Mouse (Mus musculus) thymus, adult 2 months (tissue): ENCODE measurements around the gene E330017A01Rik. TPM values are rescaled to one million over a fixed set of nuclear protein-coding genes. Genes with fewer than 3 reads are reported as not detected.
A peak's percentile ranks its signal among the peaks of the same experiment; 100 is the strongest.

ENCODE experiments used
- DNase-seq: peaks from one replicate; pipeline ENCODE4 v3.0.0; 2021
- H3K27ac ChIP-seq: fragments of 200-500 bp; 2 replicates; pipeline ENCODE4 v1.5.1; 2012; ENCODE audit warnings: low read length, control low read depth; ENCODE audit not compliant: control insufficient read depth, insufficient read depth
- H3K27me3 ChIP-seq: fragments of 200-500 bp; 2 replicates; pipeline ENCODE4 v1.6.1; 2012; ENCODE audit warnings: mild to moderate bottlenecking, low read length, moderate library complexity, mixed read lengths; ENCODE audit not compliant: control insufficient read depth, insufficient read depth
- H3K36me3 ChIP-seq: fragments of 200-500 bp; 2 replicates; pipeline ENCODE4 v1.6.1; 2012; ENCODE audit warnings: mild to moderate bottlenecking, low read length, moderate library complexity; ENCODE audit not compliant: control insufficient read depth, insufficient read depth
- H3K4me1 ChIP-seq: fragments of 200-500 bp; replicated peaks from 2 replicates; pipeline ENCODE4 v1.6.1; 2012; ENCODE audit warnings: low read length; ENCODE audit not compliant: control insufficient read depth, insufficient read depth
- H3K4me3 ChIP-seq: fragments of 200-500 bp; 2 replicates; pipeline ENCODE4 v1.5.1; 2012; ENCODE audit warnings: mild to moderate bottlenecking, low read length, control low read depth, moderate library complexity; ENCODE audit not compliant: control insufficient read depth, insufficient read depth
- CTCF ChIP-seq: fragments of 200-500 bp; IDR thresholded peaks from 2 replicates; pipeline ENCODE4 v1.5.1; 2012; ENCODE audit warnings: mild to moderate bottlenecking, control low read depth, low read length, moderate library complexity, borderline replicate concordance; ENCODE audit not compliant: control insufficient read depth, poor library complexity, insufficient read depth; ENCODE audit errors: extremely low read depth
- POLR2A ChIP-seq: fragments of 200-500 bp; IDR thresholded peaks from 2 replicates; pipeline ENCODE4 v1.6.1; 2012; ENCODE audit warnings: mild to moderate bottlenecking, low read length, control low read depth, moderate library complexity; ENCODE audit not compliant: control insufficient read depth, poor library complexity, insufficient read depth; ENCODE audit errors: extremely low read depth
- WGBS: fragments of 180-500 bp; shearing (Covaris S2); methylation state at CpG from one replicate; pipeline ENCODE4 v1.1.7; 2018; 5-methylcytosine and 5-hydroxymethylcytosine counted together
- polyA plus RNA-seq: library from polyadenylated mRNA; depleted of rRNA; stranded (reverse); fragments of >200 nt; gene quantifications from 2 replicates; pipeline ENCODE4 v1.2.3, GENCODE M21; 2012

E330017A01Rik gene
- polyA plus RNA-seq, 1 experiment = not detected

- no peaks in the 10 kb centered on the region for H3K4me1 ChIP-seq
- no peaks in the 10 kb centered on the region for H3K36me3 ChIP-seq
- WGBS = 95% methylated on average over 4 of the region's 4 CpGs
- H3K27ac ChIP-seq = no peak overlapping the region
- H3K4me3 ChIP-seq = no peak overlapping the region
- no peak for TF ChIP-seq POLR2A
- TF ChIP-seq CTCF = no peak
- H3K27me3 ChIP-seq = no peaks in the 10 kb centered on the region
- DNase-seq = no peak
Observed at GRCm38 (mm10) chr16:58627597-58628335, 10.8 kb downstream of the E330017A01Rik start.

DNA sequence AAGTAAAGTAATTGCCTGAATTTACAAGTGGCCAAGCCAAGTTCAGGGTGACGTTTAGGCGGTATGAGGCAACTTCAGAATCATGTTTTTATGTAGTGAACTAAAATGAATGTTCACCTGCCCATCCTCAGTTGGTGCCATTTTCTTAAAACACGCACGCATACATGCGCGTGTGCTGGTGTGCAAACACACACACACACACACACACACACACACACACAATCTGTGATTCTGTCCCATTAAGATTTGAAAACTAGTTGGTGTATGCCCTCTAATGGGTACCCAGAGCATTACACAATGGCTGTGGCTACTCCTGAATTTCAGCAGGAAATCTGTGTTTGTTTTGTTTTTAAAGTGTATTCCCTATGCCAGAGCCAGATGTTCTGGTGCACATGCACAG is 14.6 kb downstream of the E330017A01Rik start:
- peak; percentile 10 for DNase-seq
- no peak for TF ChIP-seq CTCF
- TF ChIP-seq POLR2A = no peak
- H3K36me3 ChIP-seq = no peaks in the 10 kb centered on the region
- no peaks in the 10 kb centered on the region for H3K4me1 ChIP-seq
- WGBS = 78% methylated on average over 6 of the region's 6 CpGs
- H3K4me3 ChIP-seq = no peak overlapping the region
- no peak overlapping the region for H3K27ac ChIP-seq
- H3K27me3 ChIP-seq = no peaks in the 10 kb centered on the region

- H3K4me1 ChIP-seq = no peaks in the 10 kb centered on the region
- no peaks in the 10 kb centered on the region for H3K27me3 ChIP-seq
- no peak overlapping the region for H3K4me3 ChIP-seq
- 89% methylated on average over 4 of the region's 4 CpGs for WGBS
- no peak for DNase-seq
- H3K36me3 ChIP-seq = no peaks in the 10 kb centered on the region
- H3K27ac ChIP-seq = no peak overlapping the region
- TF ChIP-seq CTCF (no peak), POLR2A (no peak)
Observed at GRCm38 (mm10) chr16:58623114-58623513, 15.4 kb downstream of the E330017A01Rik start.

GRCm38 (mm10) chr16:58622377-58622776 is 16.2 kb downstream of the E330017A01Rik start:
- H3K4me3 ChIP-seq = no peak overlapping the region
- H3K27ac ChIP-seq = no peak overlapping the region
- H3K27me3 ChIP-seq = no peaks in the 10 kb centered on the region
- H3K36me3 ChIP-seq = no peaks in the 10 kb centered on the region
- no peak for DNase-seq
- H3K4me1 ChIP-seq = no peaks in the 10 kb centered on the region
- WGBS = 94% methylated on average over 3 of the region's 3 CpGs
- no peak for TF ChIP-seq CTCF
- no peak for TF ChIP-seq POLR2A

DNA sequence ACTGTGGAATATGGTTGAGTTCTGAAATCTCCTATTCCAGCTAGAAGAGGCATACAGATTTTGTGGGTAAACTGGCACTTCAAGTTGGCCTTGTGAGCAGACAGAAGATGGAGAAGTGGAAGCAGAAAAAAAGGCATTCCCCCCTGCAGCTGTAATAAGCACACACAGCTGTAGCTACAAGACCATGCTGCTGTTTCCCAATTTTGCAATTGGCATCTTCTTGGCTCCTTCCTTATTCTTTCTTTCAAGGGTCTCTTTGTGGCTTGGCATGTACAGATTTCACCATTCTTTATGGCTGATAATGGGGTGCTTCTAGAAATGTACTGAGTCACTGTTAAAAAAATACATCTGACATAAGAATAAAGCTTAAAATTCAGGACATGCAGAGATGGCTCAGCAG is 21.2 kb downstream of the E330017A01Rik start:
- Histone ChIP-seq H3K27me3 (no peaks in the 10 kb centered on the region), H3K4me3 (no peak overlapping the region), H3K4me1 (no peaks in the 10 kb centered on the region), H3K36me3 (no peaks in the 10 kb centered on the region), H3K27ac (no peak overlapping the region)
- no peak for DNase-seq
- TF ChIP-seq CTCF (no peak), POLR2A (no peak)

GRCm38 (mm10) chr16:58616878-58617277 is 21.7 kb downstream of the E330017A01Rik start, which contains the start of gene Gm813:
Gm813 (minus strand) TSS chr16:58616978.
- no peak within 1 kb of the TSS for H3K4me3 ChIP-seq
- WGBS = 92% methylated on average over 6 of the region's 6 CpGs
- no peaks in the 10 kb centered on the region for H3K27me3 ChIP-seq
- no peaks in the 10 kb centered on the region for H3K4me1 ChIP-seq
- TF ChIP-seq POLR2A (no peak), CTCF (no peak)
- no peak for DNase-seq
- no peak within 1 kb of the TSS for H3K27ac ChIP-seq
- no peaks in the 10 kb centered on the region for H3K36me3 ChIP-seq
